Mouse (Mus musculus) myocyte (in vitro differentiated cells): ENCODE data around the gene Zkscan7.

ENCODE experiments used
- MYOD1 ChIP-seq, 3 experiments: IDR thresholded peaks; one replicate each; pipeline ENCODE4 v1.6.1; 2011; ENCODE audit warnings: control low read depth in 2 of 3, low read depth in 2 of 3, mild to moderate bottlenecking in 2 of 3, moderate library complexity in 1 of 3; ENCODE audit not compliant: insufficient read length in 2 of 3, control insufficient read depth in 1 of 3
- POLR2A ChIP-seq: IDR thresholded peaks from one replicate; pipeline ENCODE4 v1.6.1; 2011; ENCODE audit warnings: low read depth, mild to moderate bottlenecking, control low read depth, moderate library complexity; ENCODE audit not compliant: insufficient read length

DNA sequence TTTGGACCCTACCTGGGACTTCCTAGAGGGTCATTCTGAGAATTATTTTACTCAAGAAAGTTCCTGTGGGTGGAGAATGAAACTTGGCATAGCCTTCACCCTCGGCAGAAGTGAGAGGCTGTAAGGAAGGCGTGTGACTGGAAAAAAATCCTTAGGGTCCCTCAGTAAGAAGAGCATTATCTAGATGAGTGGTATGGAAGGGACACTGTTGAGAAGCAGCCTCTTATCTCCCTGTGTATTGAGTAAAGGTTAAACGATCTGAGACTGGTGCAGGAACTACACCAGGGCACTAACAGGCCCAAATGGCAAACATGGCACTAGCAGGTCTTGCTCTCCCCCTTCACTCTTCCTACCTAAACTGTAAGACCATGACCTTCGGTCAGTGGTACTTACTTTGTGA, 19.3 kb upstream of the Zkscan7 start:
- TF ChIP-seq POLR2A (no peak), MYOD1 (IDR thresholded peaks at IDR 0.05; ENCODE audit: control insufficient read depth in 1 of 3, insufficient read length in 2 of 3, low read depth in 2 of 3) (no peak)
